In the genomic region with DNA sequence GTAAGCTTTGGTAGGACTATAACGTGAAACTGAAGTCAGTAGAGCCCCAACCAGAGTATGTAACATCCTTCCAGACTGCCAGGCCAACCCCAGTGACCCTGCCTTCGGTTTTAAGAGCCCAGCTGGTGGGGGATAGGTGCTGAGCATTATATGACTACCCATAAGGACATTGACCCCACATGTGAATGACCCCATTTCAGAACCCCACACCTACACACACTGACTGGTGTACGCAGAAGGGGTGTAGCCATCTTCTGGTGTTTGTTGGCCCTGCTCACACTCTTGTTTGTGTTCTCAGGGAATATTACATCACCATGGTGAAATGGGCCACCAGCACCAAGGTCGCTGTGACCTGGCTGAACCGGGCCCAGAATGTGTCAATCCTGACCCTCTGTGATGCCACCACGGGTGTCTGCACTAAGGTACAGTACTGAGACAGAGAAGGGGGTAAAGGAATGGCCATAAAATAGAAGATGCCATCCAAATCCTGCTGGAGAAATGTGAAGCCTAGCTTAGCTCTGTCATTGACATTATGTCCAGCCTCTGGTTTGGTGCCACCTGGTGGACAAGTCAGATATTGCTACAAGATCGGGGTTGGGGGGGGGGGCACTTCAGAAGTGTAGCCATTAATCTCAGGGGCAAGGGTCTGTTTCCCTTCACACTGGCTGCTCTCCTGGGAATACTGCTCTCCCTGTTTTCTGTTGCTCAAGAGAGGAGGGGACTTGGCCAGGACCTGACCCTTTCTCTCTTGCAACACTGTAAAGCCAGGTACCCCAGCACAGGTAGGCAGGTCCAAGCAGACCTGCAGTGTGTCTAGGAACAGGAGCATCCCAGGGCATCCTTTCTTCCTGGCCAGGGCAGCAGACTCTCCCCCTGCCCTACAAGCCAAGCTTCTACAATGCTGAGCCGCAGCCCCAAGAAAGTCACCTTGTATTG, we compare ENCODE assay signal across 10 mouse cellular contexts.
A peak's percentile ranks its signal among the peaks of the same experiment; 100 is the strongest.
DNase-seq lines count a peak whose midpoint lies in the region; ATAC-seq lines count a peak whose summit lies in the region.
"Had no signal": no experiment of that assay in that cellular context is flagged by ENCODE, and none has a peak within 500 bp of the region (broad histone marks: within the 10 kb centered on the region; RNA-seq: fewer than 3 reads in every experiment).

No protein-coding gene starts in this region.

- H3K4me1 ChIP-seq in hindbrain, embryonic 16.5 days (ENCODE audit: control insufficient read depth, insufficient read depth, low read depth, low read length), result no peaks in the 10 kb centered on the region

- H3K36me3 ChIP-seq in hindbrain, embryonic 16.5 days (ENCODE audit: control insufficient read depth, insufficient read depth, low read length), result no peaks in the 10 kb centered on the region; the same call in 1 of the 2 replicates
- H3K36me3 ChIP-seq in splenic B cell, adult 2 months (ENCODE audit: control insufficient read depth, insufficient read depth, low read length, poor library complexity, severe bottlenecking), result no peaks in the 10 kb centered on the region

- peak; percentile 32 to 67 for DNase-seq in layer of hippocampus, postnatal 25 days (ENCODE audit: extremely low spot score in 1 of 2, low spot score in 1 of 2)
- DNase-seq in layer of hippocampus, postnatal 36 days, result no peak
- DNase-seq in NIH3T3 (ENCODE audit: low read depth), result peak; percentile 81
- peak; percentile 30 for DNase-seq in cerebellum, adult 8-10 months
- peak; percentile 44 for DNase-seq in lung, postnatal 14 days
- peak; percentile 18 for DNase-seq in splenic B cell, adult 2 months (ENCODE audit: low read depth, low spot score)
- no peak for DNase-seq in right cerebral cortex, adult 18-20 months

- no peak overlapping the region for H3K4me2 ChIP-seq in hindbrain, embryonic 16.5 days (ENCODE audit: low read length)

- 58% methylated on average over 8 of the region's 8 CpGs for WGBS in hindbrain, embryonic 16.5 days

- H3K27ac ChIP-seq in hindbrain, embryonic 16.5 days (ENCODE audit: low read depth, low read length), result no peak overlapping the region

- H3K4me3 ChIP-seq in hindbrain, embryonic 16.5 days (ENCODE audit: low read length), result no peak overlapping the region
- H3K4me3 ChIP-seq: erythroblast, embryonic 14.5 days; myocyte had no signal

- H3K9me3 ChIP-seq in hindbrain, embryonic 16.5 days (ENCODE audit: control insufficient read depth, low read length), result no peaks in the 10 kb centered on the region

- ATAC-seq in hindbrain, embryonic 16.5 days, result peak; percentile 72

- no peaks in the 10 kb centered on the region for H3K27me3 ChIP-seq in hindbrain, embryonic 16.5 days (replicated peaks; ENCODE audit: control insufficient read depth, insufficient read depth, low read length)
- H3K27me3 ChIP-seq in splenic B cell, adult 2 months (ENCODE audit: control insufficient read depth, insufficient read depth, low read length, poor library complexity, severe bottlenecking), result no peaks in the 10 kb centered on the region

- H3K9ac ChIP-seq in hindbrain, embryonic 16.5 days (ENCODE audit: low read depth, low read length), result no peak overlapping the region

Comparison
In these comparisons a context has a peak if more than half of its experiments do, and no peak if none do; other contexts are left out.
1. DNase-seq: peak in layer of hippocampus, postnatal 25 days (2 of 2), NIH3T3 (single experiment), cerebellum, adult 8-10 months (single experiment), lung, postnatal 14 days (single experiment) and splenic B cell, adult 2 months (single experiment); none in layer of hippocampus, postnatal 36 days (0 of 2) and right cerebral cortex, adult 18-20 months (single experiment).